Mouse (Mus musculus) MEL (cell line): ENCODE measurements around the gene Klhl42. TPM values are rescaled to one million over a fixed set of nuclear protein-coding genes. Genes with fewer than 3 reads are reported as not detected.

Experiments used
- DNase-seq: peaks from one replicate; pipeline ENCODE4 v3.0.0; 2011; ENCODE audit warnings: low read depth, low spot score
- H3K27ac ChIP-seq: 2 replicates; pipeline ENCODE4 v1.5.1; 2012; ENCODE audit warnings: low read depth, mild to moderate bottlenecking, control low read depth, low read length, moderate library complexity; ENCODE audit not compliant: control insufficient read depth
- H3K27me3 ChIP-seq, 2 experiments: fragments of 150-350 bp in 1 of 2; sonication (generic) in 1 of 2; 2 replicates each; pipeline ENCODE4 v1.6.1; 2012; ENCODE audit warnings: low read length in 2 of 2, mild to moderate bottlenecking in 2 of 2, improper control_type of control experiment in 1 of 2, moderate library complexity in 1 of 2; ENCODE audit not compliant: insufficient read depth in 2 of 2, control insufficient read depth in 1 of 2
- H3K36me3 ChIP-seq, 2 experiments: 2 replicates each; pipeline ENCODE4 v1.6.1; 2012 to 2014; ENCODE audit warnings: low read length in 2 of 2, improper control_type of control experiment in 1 of 2, inconsistent platforms in 1 of 2, mild to moderate bottlenecking in 1 of 2; ENCODE audit not compliant: insufficient read depth in 2 of 2, control insufficient read depth in 1 of 2
- H3K4me1 ChIP-seq, 2 experiments: fragments of 150-350 bp in 1 of 2; sonication (generic) in 1 of 2; 2 replicates each; pipeline ENCODE4 v1.6.1; 2012; ENCODE audit warnings: low read length in 2 of 2, improper control_type of control experiment in 1 of 2, mild to moderate bottlenecking in 1 of 2; ENCODE audit not compliant: insufficient read depth in 2 of 2, control insufficient read depth in 1 of 2
- H3K4me3 ChIP-seq, 2 experiments: fragments of 150-350 bp in 1 of 2; sonication (generic) in 1 of 2; 2 replicates each; pipeline ENCODE4 v1.5.1; 2012; ENCODE audit warnings: low read depth in 2 of 2, low read length in 2 of 2, mild to moderate bottlenecking in 2 of 2, moderate library complexity in 2 of 2, control low read depth in 1 of 2, improper control_type of control experiment in 1 of 2; ENCODE audit not compliant: control insufficient read depth in 1 of 2, insufficient read depth in 1 of 2
- H3K79me2 ChIP-seq: 2 replicates; pipeline ENCODE4 v1.6.1; 2012; ENCODE audit warnings: mild to moderate bottlenecking, low read length, moderate library complexity; ENCODE audit not compliant: control insufficient read depth, poor library complexity, insufficient read depth
- H3K9ac ChIP-seq: 2 replicates; pipeline ENCODE4 v1.6.1; 2012; ENCODE audit warnings: low read depth, mild to moderate bottlenecking, control low read depth, low read length, moderate library complexity; ENCODE audit not compliant: control insufficient read depth, poor library complexity, severe bottlenecking
- H3K9me3 ChIP-seq: fragments of 150-350 bp; sonication (generic); replicated peaks from 2 replicates; pipeline ENCODE4 v1.6.1; 2012; ENCODE audit warnings: mild to moderate bottlenecking, low read length, improper control_type of control experiment, moderate library complexity; ENCODE audit not compliant: insufficient read depth
- BHLHE40 ChIP-seq: IDR thresholded peaks from 2 replicates; pipeline ENCODE4 v1.6.1; 2012; ENCODE audit warnings: low read depth, mild to moderate bottlenecking, inconsistent platforms, low read length, improper control_type of control experiment, borderline replicate concordance
- KAT2A ChIP-seq: conservative IDR thresholded peaks from 2 replicates; pipeline ENCODE4 v1.6.1; 2012; ENCODE audit warnings: low read depth, low read length, improper control_type of control experiment, inconsistent platforms
- MAX ChIP-seq: IDR thresholded peaks from 2 replicates; pipeline ENCODE4 v1.6.1; 2011; ENCODE audit warnings: low read length, improper control_type of control experiment
- NELFE ChIP-seq: IDR thresholded peaks from 2 replicates; pipeline ENCODE4 v1.6.1; 2011; ENCODE audit warnings: low read depth, low read length, improper control_type of control experiment
- NRF1 ChIP-seq: IDR thresholded peaks from 2 replicates; pipeline ENCODE4 v1.6.1; 2014; ENCODE audit warnings: low read depth, mild to moderate bottlenecking, inconsistent platforms, low read length, improper control_type of control experiment, moderate library complexity; ENCODE audit not compliant: poor library complexity, insufficient read depth, severe bottlenecking
- TAL1 ChIP-seq: IDR thresholded peaks from 2 replicates; pipeline ENCODE4 v1.6.1; 2012; ENCODE audit warnings: mild to moderate bottlenecking, inconsistent platforms, low read length, moderate library complexity, mixed read lengths
- USF1 ChIP-seq: IDR thresholded peaks from 2 replicates; pipeline ENCODE4 v1.6.1; 2014; ENCODE audit warnings: low read depth, mild to moderate bottlenecking, inconsistent platforms, low read length, improper control_type of control experiment, moderate library complexity
- ZNF384 ChIP-seq: IDR thresholded peaks from 2 replicates; pipeline ENCODE4 v1.6.1; 2012; ENCODE audit warnings: low read depth, mild to moderate bottlenecking, inconsistent platforms, low read length, improper control_type of control experiment
- polyA plus RNA-seq, 2 experiments: library from polyadenylated mRNA; stranded (reverse) in 1 of 2; unstranded in 1 of 2; fragments of >175 nt in 1 of 2; fragments of >200 nt in 1 of 2; gene quantifications; 2 replicates each; pipeline versions ENCODE4 v1.2.1 to v1.2.4; 2012; ENCODE audit warnings: low replicate concordance in 2 of 2, low read depth in 1 of 2; ENCODE audit not compliant: insufficient read length in 2 of 2, insufficient read depth in 1 of 2, missing spikeins in 1 of 2
- total RNA-seq: library from RNA; depleted of rRNA; stranded (reverse); fragments of 300-350 nt; gene quantifications from 2 replicates; pipeline ENCODE4 v1.2.3, GENCODE M21; 2012; rRNA removed

The Klhl42 gene
- total and polyA plus RNA-seq, 3 experiments = 8.2 to 10.9 TPM; not detected in 1

GRCm38 (mm10) chr6:147161818-147162584 lies 70.8 kb downstream of the Klhl42 start:
- TF ChIP-seq NRF1 = no peak
- no peak for TF ChIP-seq MAX
- TF ChIP-seq USF1 = no peak
- no peak for TF ChIP-seq ZNF384
- TF ChIP-seq NELFE = no peak
- TF ChIP-seq TAL1 = no peak
- no peak for TF ChIP-seq KAT2A
- no peak for TF ChIP-seq BHLHE40
- no peak overlapping the region for H3K9ac ChIP-seq
- no peaks in the 10 kb centered on the region for H3K36me3 ChIP-seq
- no peaks in the 10 kb centered on the region for H3K79me2 ChIP-seq
- H3K4me3 ChIP-seq = no peak overlapping the region
- no peaks in the 10 kb centered on the region for H3K9me3 ChIP-seq
- no peaks in the 10 kb centered on the region for H3K27me3 ChIP-seq
- no peak overlapping the region for H3K27ac ChIP-seq
- DNase-seq = no peak
- no peaks in the 10 kb centered on the region for H3K4me1 ChIP-seq

Other genes with a start within 250 kb of the Klhl42 start
- not detected in 2 replicates for gene Smco2, start 241.3 kb upstream of the Klhl42 start, total RNA-seq
- gene Smco2, start 241.3 kb upstream of the Klhl42 start, polyA plus RNA-seq = not detected
- 12.2 and 13.8 TPM in 2 replicates for gene Ppfibp1, start 202.9 kb upstream of the Klhl42 start, total RNA-seq
- 10 to 100 TPM in 1 of 2 experiments, not detected in 1; 14.6 TPM for gene Ppfibp1, start 202.9 kb upstream of the Klhl42 start, polyA plus RNA-seq
- not detected in 2 replicates for gene 1700034J05Rik, start 137.0 kb upstream of the Klhl42 start, total RNA-seq
- gene 1700034J05Rik, start 137.0 kb upstream of the Klhl42 start, polyA plus RNA-seq = not detected
- 0.31 and 0.36 TPM in 2 replicates for gene Rep15, start 58.8 kb upstream of the Klhl42 start, total RNA-seq
- gene Rep15, start 58.8 kb upstream of the Klhl42 start, polyA plus RNA-seq = under 1 TPM in 1 of 2 experiments, not detected in 1; 0.43 TPM
- 97.0 and 99.0 TPM in 2 replicates for gene Mrps35, start 48.6 kb upstream of the Klhl42 start, total RNA-seq
- 100 to 1,000 TPM in 1 of 2 experiments, not detected in 1; 148 TPM for gene Mrps35, start 48.6 kb upstream of the Klhl42 start, polyA plus RNA-seq
- gene Mansc4, start 4.3 kb upstream of the Klhl42 start, total RNA-seq = not detected in 2 replicates
- under 1 TPM in 1 of 2 experiments, not detected in 1; 0.21 TPM for gene Mansc4, start 4.3 kb upstream of the Klhl42 start, polyA plus RNA-seq
- gene Pthlh, start 172.8 kb downstream of the Klhl42 start, total RNA-seq = not detected in 2 replicates
- not detected for gene Pthlh, start 172.8 kb downstream of the Klhl42 start, polyA plus RNA-seq